Mouse (Mus musculus): ENCODE data around the gene Tigit. TPM values are rescaled to one million over a fixed set of nuclear protein-coding genes. Genes with fewer than 3 reads are reported as not detected.

The Tigit gene
- polyA plus RNA-seq, 1 experiment from 2014 or later = not detected

- H3K9ac ChIP-seq = no peak overlapping the region
- no peaks in the 10 kb centered on the region for H3K27me3 ChIP-seq
- H3K36me3 ChIP-seq = peaks cover 43% of the 10 kb centered on the region
- H3K4me3 ChIP-seq = no peak overlapping the region
- no peak overlapping the region for H3K27ac ChIP-seq
- peaks cover 9% of the 10 kb centered on the region for H3K4me1 ChIP-seq
- no peak overlapping the region for H3K4me2 ChIP-seq (replicated peaks)
- H3K9me3 ChIP-seq (replicated peaks) = 0 out of 2 replicates have a peak, but pooled peaks cover 4% of the 10 kb centered on the region
- no peak for ATAC-seq (ENCODE audit: low FRiP score)
Measured at GRCm38 (mm10) chr16:43607086-43607485, 56.9 kb downstream of the Tigit start.

DNA sequence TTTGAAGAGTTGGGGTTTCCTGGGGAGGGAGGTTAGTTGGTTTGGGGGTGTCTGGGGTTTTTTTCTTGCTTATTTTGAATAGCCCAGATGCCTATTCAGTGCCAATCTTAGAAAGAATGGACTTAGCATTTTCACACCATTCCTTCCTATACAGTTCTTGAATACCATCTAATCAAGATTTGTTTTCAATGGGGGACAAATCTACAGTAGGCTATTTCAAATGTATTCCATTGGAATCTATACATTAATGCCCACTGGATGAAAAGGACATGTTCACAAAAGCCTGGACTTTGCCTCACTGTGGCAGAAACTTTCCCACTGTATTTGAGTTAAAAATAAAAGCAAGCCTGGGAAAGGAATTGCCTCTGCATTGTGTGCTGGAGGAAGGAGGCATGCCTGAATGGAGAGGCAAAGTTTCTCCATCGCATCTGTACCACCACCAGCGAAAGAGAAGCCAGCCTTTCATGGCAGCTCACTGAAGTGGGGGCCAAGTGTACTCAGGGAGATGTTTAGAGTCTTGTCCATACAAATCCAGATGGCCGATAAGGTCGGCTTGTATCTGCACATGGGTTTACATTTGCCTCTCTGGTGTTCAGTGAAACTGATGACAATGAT, 59.4 kb downstream of the Tigit start:
- H3K4me2 ChIP-seq (replicated peaks) = no peak overlapping the region
- H3K36me3 ChIP-seq = peaks cover 34% of the 10 kb centered on the region
- H3K9ac ChIP-seq = no peak overlapping the region
- H3K27me3 ChIP-seq = no peaks in the 10 kb centered on the region
- H3K9me3 ChIP-seq (replicated peaks) = 0 out of 2 replicates have a peak, but pooled peaks cover 4% of the 10 kb centered on the region
- peak; percentile 32; the same call in 1 of the 2 replicates for ATAC-seq (ENCODE audit: low FRiP score)
- WGBS = 29% methylated on average over 4 of the region's 4 CpGs
- H3K4me3 ChIP-seq = no peak overlapping the region
- peaks cover 9% of the 10 kb centered on the region for H3K4me1 ChIP-seq
- no peak overlapping the region for H3K27ac ChIP-seq

- no peak overlapping the region for H3K4me3 ChIP-seq
- H3K27me3 ChIP-seq = no peaks in the 10 kb centered on the region
- H3K36me3 ChIP-seq = peaks cover 29% of the 10 kb centered on the region
- H3K27ac ChIP-seq = peak overlapping the region; percentile 44; the same call in 1 of the 2 replicates
- peaks cover 9% of the 10 kb centered on the region for H3K4me1 ChIP-seq
- 0 out of 2 replicates have a peak, but pooled peaks cover 4% of the 10 kb centered on the region for H3K9me3 ChIP-seq (replicated peaks)
- no peak overlapping the region for H3K9ac ChIP-seq
- H3K4me2 ChIP-seq (replicated peaks) = no peak overlapping the region
- 4% methylated on average over 9 of the region's 9 CpGs for WGBS
- ATAC-seq (ENCODE audit: low FRiP score) = peak; percentile 84
Measured at GRCm38 (mm10) chr16:43603591-43604141, 60.3 kb downstream of the Tigit start.

- H3K27ac ChIP-seq = no peak overlapping the region
- no peak overlapping the region for H3K4me3 ChIP-seq
- no peaks in the 10 kb centered on the region for H3K27me3 ChIP-seq
- H3K36me3 ChIP-seq = peaks cover 23% of the 10 kb centered on the region
- 80% methylated on average over 4 of the region's 4 CpGs for WGBS
- ATAC-seq (ENCODE audit: low FRiP score) = no peak
- 0 out of 2 replicates have a peak, but pooled peaks cover 4% of the 10 kb centered on the region for H3K9me3 ChIP-seq (replicated peaks)
- peaks cover 9% of the 10 kb centered on the region for H3K4me1 ChIP-seq
- no peak overlapping the region for H3K4me2 ChIP-seq (replicated peaks)
- H3K9ac ChIP-seq = no peak overlapping the region
Measured at GRCm38 (mm10) chr16:43602573-43602972, 61.4 kb downstream of the Tigit start.

DNA sequence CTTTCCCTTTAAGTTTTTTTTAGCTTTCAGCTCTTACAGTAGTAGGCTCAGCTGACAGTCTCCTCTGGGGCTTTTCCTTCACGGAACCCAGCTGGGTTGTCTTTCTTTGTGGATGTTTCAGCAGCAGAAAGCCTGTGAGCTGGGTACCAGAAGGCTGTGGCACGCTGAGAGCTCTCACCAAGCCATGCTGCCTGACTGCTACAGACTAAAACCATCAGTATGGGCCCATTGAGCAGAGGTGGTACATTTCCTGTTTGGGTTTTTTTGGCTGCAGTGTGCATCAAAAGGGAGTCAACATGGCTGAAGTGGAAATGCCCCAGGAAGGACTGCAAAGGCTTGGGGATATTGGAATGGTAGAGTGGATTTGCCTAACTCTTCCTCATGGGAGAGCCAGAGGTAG, 64.2 kb downstream of the Tigit start:
- no peak overlapping the region for H3K9ac ChIP-seq
- peaks cover 15% of the 10 kb centered on the region for H3K36me3 ChIP-seq
- no peak for ATAC-seq (ENCODE audit: low FRiP score)
- peaks cover 9% of the 10 kb centered on the region for H3K4me1 ChIP-seq
- H3K27me3 ChIP-seq = no peaks in the 10 kb centered on the region
- no peak overlapping the region for H3K27ac ChIP-seq
- H3K9me3 ChIP-seq (replicated peaks) = no peaks in the 10 kb centered on the region
- H3K4me2 ChIP-seq (replicated peaks) = no peak overlapping the region
- no peak overlapping the region for H3K4me3 ChIP-seq
- 78% methylated on average over 2 of the region's 2 CpGs for WGBS

MicroRNAs encoded within 50 kb of the gene (microRNA counts, 519-probe panel; counts per million panel counts)
- microRNA mmu-miR-568 = 470 counts per million, percentile 58 among the panel's probes with 10 or more counts

Small RNAs within 50 kb of the gene (microRNA-seq; reads per million reads assigned to microRNA genes)
- not detected for gene Mir568

Other genes with a start within 250 kb of the Tigit start
- gene Drd3, start 89.9 kb upstream of the Tigit start, polyA plus RNA-seq (2016; fragmentation: Nextera tagmentation; extraction: Ambion mirVana) = not detected in 2 replicates
- gene Ccdc191, start 225.7 kb upstream of the Tigit start, polyA plus RNA-seq (2016; fragmentation: Nextera tagmentation; extraction: Ambion mirVana) = 11.2 and 11.3 TPM in 2 replicates